Mouse (Mus musculus) small intestine, adult 2 months (tissue): Measurements from ENCODE around the gene Pdcd5. TPM values are rescaled to one million over a fixed set of nuclear protein-coding genes. Genes with fewer than 3 reads are reported as not detected.

Experiments used
- H3K27ac ChIP-seq: fragments of 200-500 bp; 2 replicates; pipeline ENCODE4 v1.5.1; 2012; ENCODE audit warnings: low read depth, low read length, control low read depth, inconsistent platforms; ENCODE audit not compliant: insufficient read depth
- H3K27me3 ChIP-seq: fragments of 200-500 bp; 2 replicates; pipeline ENCODE4 v1.6.1; 2012; ENCODE audit warnings: mild to moderate bottlenecking, moderate library complexity, low read length, inconsistent platforms; ENCODE audit not compliant: control insufficient read depth, insufficient read depth
- H3K36me3 ChIP-seq: fragments of 200-500 bp; 2 replicates; pipeline ENCODE4 v1.6.1; 2012; ENCODE audit warnings: mild to moderate bottlenecking, low read length, control low read depth, inconsistent platforms; ENCODE audit not compliant: control insufficient read depth, insufficient read depth
- H3K4me1 ChIP-seq: fragments of 200-500 bp; 2 replicates; pipeline ENCODE4 v1.6.1; 2012; ENCODE audit warnings: low read length, inconsistent platforms, mixed read lengths; ENCODE audit not compliant: control insufficient read depth, insufficient read depth, insufficient read length
- H3K4me3 ChIP-seq: fragments of 200-500 bp; 2 replicates; pipeline ENCODE4 v1.5.1; 2012; ENCODE audit warnings: low read depth, mild to moderate bottlenecking, control low read depth, inconsistent platforms, low read length, moderate library complexity
- CTCF ChIP-seq: fragments of 200-500 bp; IDR thresholded peaks from 2 replicates; pipeline ENCODE4 v1.5.1; 2012; ENCODE audit warnings: low read depth, mild to moderate bottlenecking, control low read depth, inconsistent platforms, low read length, moderate library complexity, mixed read lengths; ENCODE audit not compliant: insufficient replicate concordance, insufficient read length; ENCODE audit errors: extremely low read depth
- POLR2A ChIP-seq: fragments of 200-500 bp; IDR thresholded peaks from 2 replicates; pipeline ENCODE4 v1.6.1; 2012; ENCODE audit warnings: low read depth, mild to moderate bottlenecking, control low read depth, inconsistent platforms, low read length, moderate library complexity
- WGBS: fragments of 180-500 bp; shearing (Covaris S2); methylation state at CpG from one replicate; pipeline ENCODE4 v1.1.7; 2018; 5-methylcytosine and 5-hydroxymethylcytosine counted together
- polyA plus RNA-seq: library from polyadenylated mRNA; depleted of rRNA; stranded (reverse); fragments of >200 nt; gene quantifications from 2 replicates; pipeline ENCODE4 v1.2.3, GENCODE M21; 2012; rRNA removed

Gene Pdcd5
- polyA plus RNA-seq, result 23.4 and 60.3 TPM in 2 replicates

DNA sequence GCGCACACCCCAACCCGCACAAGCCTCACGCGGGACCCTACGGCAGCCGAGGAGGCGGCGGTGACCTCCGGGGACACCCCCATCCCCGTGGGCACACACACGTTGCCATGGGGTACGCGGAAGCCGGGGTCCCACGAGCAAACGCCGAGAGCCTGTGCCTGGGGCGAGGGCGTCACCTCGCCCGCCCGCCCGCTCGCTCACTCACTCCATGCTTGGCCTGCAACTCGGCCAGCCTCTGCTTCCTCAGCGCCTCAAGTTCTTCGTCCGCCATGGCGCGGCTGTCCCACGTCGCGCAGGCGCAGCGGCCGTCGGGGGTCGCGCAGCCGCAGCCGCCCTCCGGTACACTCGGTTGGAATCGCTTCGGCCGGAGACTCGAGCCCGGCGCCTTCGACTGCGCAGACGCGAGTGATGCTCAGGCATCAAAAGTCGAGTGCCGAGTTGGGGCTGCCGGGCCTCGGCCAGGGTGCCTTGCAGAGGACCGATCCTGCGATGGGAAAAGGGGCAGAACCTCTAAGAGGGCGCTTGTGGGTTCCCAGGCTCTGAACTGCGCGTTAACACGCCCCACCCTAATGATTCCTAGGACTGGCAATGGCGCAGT is at the start of gene Pdcd5:
Gene Pdcd5, minus strand, starts transcription at position 421 of the 598 bp plus-strand sequence.
- TF ChIP-seq POLR2A (peak; percentile 53; the same call in 1 of the 2 replicates), CTCF (no peak)
- WGBS, result 0% methylated on average over 64 of the region's 64 CpGs
- no peak within 1 kb of the TSS for H3K27ac ChIP-seq
- peaks cover 13% of the 10 kb centered on the region for H3K36me3 ChIP-seq
- peaks cover 2% of the 10 kb centered on the region; the same call in 1 of the 2 replicates for H3K4me1 ChIP-seq
- no peaks in the 10 kb centered on the region for H3K27me3 ChIP-seq
- peak within 1 kb of the TSS; percentile 90 for H3K4me3 ChIP-seq

DNA sequence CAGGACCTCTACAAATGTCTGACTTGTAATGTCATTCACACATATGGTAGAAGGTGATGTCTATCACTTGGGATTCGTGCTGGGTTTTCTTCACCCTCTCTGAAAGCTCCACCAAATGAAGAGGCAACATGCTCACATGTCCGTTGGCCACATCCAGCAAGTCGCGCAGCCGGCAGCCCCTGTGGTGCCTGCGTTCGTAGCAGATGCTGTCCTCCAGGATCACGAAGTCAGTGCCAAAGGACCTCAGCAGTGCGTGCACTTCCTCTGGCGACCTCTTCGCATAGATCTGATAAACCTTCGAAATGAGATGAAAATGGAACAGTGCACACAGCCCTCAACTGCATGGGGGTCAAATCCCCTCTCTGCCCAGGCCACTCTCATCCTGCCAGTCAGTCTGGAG is 45.3 kb upstream of the Pdcd5 start:
- no peak overlapping the region for H3K4me3 ChIP-seq
- no peaks in the 10 kb centered on the region for H3K27me3 ChIP-seq
- WGBS, result 94% methylated on average over 12 of the region's 12 CpGs
- H3K4me1 ChIP-seq, result no peaks in the 10 kb centered on the region
- TF ChIP-seq CTCF (no peak), POLR2A (no peak)
- no peak overlapping the region for H3K27ac ChIP-seq
- no peaks in the 10 kb centered on the region for H3K36me3 ChIP-seq

DNA sequence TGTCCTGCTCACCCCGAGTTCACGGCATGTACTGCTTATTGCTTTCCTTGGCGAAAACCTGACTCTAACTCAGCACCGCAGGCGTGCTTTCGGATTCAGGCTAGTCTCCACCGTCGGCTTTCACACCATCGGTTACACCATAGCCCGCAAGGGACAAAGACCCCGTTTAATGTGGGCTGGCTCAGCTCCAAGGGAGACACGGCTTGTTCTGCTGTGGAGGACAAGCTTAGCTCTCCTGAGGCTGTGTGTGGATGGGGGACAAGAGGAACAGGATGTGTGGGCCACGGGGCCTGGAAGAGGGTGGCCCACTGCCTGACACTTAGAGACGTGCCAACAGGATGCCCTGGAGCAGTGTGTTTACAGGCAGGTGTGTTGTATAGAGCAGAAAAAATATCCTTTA is 44.8 kb upstream of the Pdcd5 start:
- 84% methylated on average over 14 of the region's 14 CpGs for WGBS
- TF ChIP-seq POLR2A (no peak), CTCF (no peak)
- no peaks in the 10 kb centered on the region for H3K36me3 ChIP-seq
- H3K27ac ChIP-seq, result no peak overlapping the region
- H3K4me1 ChIP-seq, result no peaks in the 10 kb centered on the region
- no peaks in the 10 kb centered on the region for H3K27me3 ChIP-seq
- H3K4me3 ChIP-seq, result no peak overlapping the region

GRCm38 (mm10) chr7:35688781-35689349 is 41.5 kb upstream of the Pdcd5 start:
- Histone ChIP-seq H3K4me3 (no peak overlapping the region), H3K27me3 (no peaks in the 10 kb centered on the region), H3K36me3 (no peaks in the 10 kb centered on the region), H3K4me1 (no peaks in the 10 kb centered on the region), H3K27ac (no peak overlapping the region)
- TF ChIP-seq POLR2A (no peak), CTCF (no peak)
- 88% methylated on average over 11 of the region's 11 CpGs for WGBS

- no peak overlapping the region for H3K27ac ChIP-seq
- TF ChIP-seq POLR2A, result no peak
- no peak for TF ChIP-seq CTCF
- no peaks in the 10 kb centered on the region for H3K4me1 ChIP-seq
- no peaks in the 10 kb centered on the region for H3K36me3 ChIP-seq
- no peaks in the 10 kb centered on the region for H3K27me3 ChIP-seq
- 82% methylated on average over 9 of the region's 9 CpGs for WGBS
- H3K4me3 ChIP-seq, result no peak overlapping the region
Observed at GRCm38 (mm10) chr7:35688276-35688675, 41.0 kb upstream of the Pdcd5 start.

- 26% methylated on average over 10 of the region's 10 CpGs for WGBS
- no peaks in the 10 kb centered on the region for H3K27me3 ChIP-seq
- no peak overlapping the region for H3K4me3 ChIP-seq
- no peaks in the 10 kb centered on the region for H3K4me1 ChIP-seq
- H3K36me3 ChIP-seq, result no peaks in the 10 kb centered on the region
- TF ChIP-seq CTCF, result no peak
- no peak for TF ChIP-seq POLR2A
- H3K27ac ChIP-seq, result no peak overlapping the region
Observed at GRCm38 (mm10) chr7:35687229-35687628, 39.9 kb upstream of the Pdcd5 start.

DNA sequence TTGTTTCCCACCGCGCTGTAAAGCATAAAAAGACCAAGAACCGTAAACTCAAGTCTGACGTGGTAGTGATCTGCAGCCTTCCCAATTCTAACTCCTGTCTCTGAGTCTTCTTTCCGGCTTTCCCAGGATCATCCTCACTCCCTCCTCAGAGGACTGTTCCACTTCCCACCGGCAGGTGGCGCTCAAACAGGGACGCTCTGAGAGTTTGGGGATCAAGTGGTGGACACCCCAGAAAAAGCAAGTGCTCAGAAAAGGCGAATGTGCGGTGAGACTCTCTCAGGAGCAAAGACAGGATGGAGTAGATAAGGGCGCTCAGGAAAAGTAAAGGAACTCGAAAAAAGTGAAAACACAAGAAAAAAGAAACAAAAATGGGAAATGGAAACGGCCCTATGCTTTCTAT is 39.4 kb upstream of the Pdcd5 start:
- Histone ChIP-seq H3K27ac (no peak overlapping the region), H3K4me3 (no peak overlapping the region), H3K36me3 (no peaks in the 10 kb centered on the region), H3K27me3 (no peaks in the 10 kb centered on the region), H3K4me1 (no peaks in the 10 kb centered on the region)
- WGBS, result 20% methylated on average over 13 of the region's 13 CpGs
- TF ChIP-seq POLR2A (no peak), CTCF (peak; percentile 94; the same call in 1 of the 2 replicates)
